Mouse (Mus musculus) CH12F3 (cell line): ENCODE measurements around the gene Mprip.

Experiments
- in situ Hi-C: fragments of 300-500 bp; cut with MboI; formaldehyde crosslinking; loops from 2 replicates; pipeline ENCODE4 v1.14.3; 2020; ENCODE audit warnings: low sequenced_read_pairs

The Mprip gene

GRCm38 (mm10) chr11:59707931-59708611 is 47.0 kb downstream of the Mprip start:
- in situ Hi-C loops, result no loop called here

GRCm38 (mm10) chr11:59715424-59715840 is 54.3 kb downstream of the Mprip start:
- in situ Hi-C loops, result no loop called here

GRCm38 (mm10) chr11:59717801-59718291 is 56.7 kb downstream of the Mprip start:
- in situ Hi-C loops, result no loop called here

DNA sequence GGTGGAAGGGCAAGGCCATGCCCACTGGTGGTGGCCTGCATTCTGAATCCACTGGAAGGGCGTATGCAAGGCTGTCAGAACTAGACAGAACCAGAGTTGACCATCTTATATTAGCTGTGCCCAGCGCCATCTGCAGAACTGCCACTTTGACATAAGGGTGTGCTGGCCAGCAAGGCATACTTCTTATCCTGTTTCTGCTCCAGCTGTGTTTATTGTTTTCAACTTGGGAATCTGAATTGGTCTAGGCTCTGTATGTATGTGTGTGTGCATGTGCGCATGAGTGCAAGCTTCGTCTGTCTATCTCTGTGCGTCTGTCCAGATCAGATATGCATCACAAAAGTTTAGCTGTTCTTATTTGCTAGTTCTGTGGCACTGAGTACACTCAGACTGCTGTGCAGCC is 58.1 kb downstream of the Mprip start:
- in situ Hi-C loops, result no loop called here

- in situ Hi-C loops, result no loop called here
Measured at GRCm38 (mm10) chr11:59721385-59721784, 60.3 kb downstream of the Mprip start.

DNA sequence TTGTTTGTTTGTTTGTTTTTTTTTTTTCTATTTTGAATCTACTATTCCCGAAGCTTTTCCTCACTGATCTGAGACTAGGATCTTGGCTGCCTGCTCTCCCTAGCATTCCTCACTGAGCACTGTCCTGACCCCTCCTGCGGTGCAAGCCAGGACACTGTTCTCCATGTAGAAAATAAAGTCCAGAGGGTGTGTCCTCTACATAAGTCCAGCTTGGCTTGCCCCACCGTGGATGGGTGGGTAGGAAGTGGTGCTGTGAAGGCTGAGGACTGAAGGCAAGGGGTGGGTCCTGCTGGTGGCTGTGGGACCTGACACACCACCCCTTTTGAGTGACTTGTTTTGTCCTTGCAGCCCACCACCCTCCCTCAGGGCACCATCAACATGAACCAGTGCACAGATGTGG is 66.1 kb downstream of the Mprip start:
- in situ Hi-C loops, result no loop called here

DNA sequence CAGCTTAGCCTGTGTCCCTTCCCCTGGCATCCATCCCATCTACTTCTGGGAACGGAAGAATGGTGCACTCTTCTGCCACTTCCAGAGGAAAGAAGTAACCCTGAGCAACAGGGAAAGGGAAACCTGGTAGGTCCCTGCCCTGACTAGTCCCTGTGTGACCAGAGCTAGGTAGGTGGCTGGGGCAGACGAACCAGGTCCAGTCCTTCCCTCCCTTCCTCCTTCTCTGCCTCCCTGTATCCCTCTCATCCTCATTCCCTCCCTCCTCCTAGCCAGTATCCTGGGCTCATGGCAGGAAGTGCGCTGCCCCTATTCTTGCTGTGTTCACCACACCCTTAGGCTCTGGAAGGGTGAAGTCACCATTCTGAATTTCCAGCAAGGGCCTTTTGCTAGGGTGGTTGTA is 70.7 kb downstream of the Mprip start:
- in situ Hi-C loops, result loop anchor here (10.0 kb wide), 1 partner anchor 107 kb away; no protein-coding TSS in a partner anchor

DNA sequence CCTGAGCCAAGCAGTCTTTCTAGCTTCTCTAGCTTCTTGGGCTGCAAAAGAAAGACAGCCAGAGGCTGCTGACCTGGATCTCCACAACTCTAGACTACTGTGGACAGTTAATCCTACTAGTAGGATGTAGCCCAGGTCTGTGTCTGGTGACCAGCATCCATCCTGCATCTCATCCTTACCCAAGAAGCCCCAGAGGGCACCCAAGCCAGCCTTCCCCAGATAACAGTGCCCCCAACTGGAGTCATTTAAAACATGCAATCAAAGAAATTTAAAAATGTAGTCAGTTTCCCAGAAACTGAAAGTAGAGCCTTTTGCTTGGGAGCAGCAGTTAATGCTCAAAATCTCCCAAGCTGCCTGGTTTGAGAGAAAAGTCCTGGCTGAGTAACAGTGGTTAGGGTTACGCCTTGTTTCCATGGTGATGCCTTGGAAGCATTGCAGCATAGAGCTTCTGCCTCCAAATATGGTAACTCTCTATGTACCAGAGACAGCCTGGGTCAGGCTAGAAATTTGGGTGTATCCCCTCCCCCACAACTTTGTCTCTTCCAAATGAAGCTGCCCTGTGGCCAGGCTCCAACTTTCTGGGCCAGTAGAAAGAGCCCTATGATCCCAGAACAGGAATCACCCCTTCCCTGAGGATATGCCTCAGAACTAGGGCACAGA is 71.4 kb downstream of the Mprip start:
- in situ Hi-C loops, result loop anchor here (10.0 kb wide), 1 partner anchor 108 kb away; no protein-coding TSS in a partner anchor

DNA sequence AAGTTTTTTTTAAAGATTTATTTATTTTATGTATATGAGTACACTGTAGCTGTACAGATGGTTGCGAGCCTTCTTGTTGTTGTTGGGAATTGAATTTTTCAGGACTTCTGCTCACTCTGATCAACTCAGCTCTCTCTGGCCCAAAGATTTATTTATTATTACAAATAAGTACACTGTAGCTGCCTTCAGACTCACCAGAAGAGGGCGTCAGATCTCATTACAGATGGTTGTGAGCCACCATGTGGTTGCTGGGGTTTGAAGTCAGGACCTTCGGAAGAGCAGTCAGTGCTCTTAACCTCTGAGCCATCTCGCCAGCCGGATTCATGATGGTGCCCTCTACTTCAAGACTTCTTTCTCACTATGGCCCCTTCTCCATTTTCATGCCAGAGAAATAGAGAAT is 72.5 kb downstream of the Mprip start:
- in situ Hi-C loops, result loop anchor here (10.0 kb wide), 1 partner anchor 109 kb away; no protein-coding TSS in a partner anchor

- in situ Hi-C loops, result loop anchor here (10.0 kb wide), 1 partner anchor 110 kb away; no protein-coding TSS in a partner anchor
Measured at GRCm38 (mm10) chr11:59734335-59734734, 73.2 kb downstream of the Mprip start.

DNA sequence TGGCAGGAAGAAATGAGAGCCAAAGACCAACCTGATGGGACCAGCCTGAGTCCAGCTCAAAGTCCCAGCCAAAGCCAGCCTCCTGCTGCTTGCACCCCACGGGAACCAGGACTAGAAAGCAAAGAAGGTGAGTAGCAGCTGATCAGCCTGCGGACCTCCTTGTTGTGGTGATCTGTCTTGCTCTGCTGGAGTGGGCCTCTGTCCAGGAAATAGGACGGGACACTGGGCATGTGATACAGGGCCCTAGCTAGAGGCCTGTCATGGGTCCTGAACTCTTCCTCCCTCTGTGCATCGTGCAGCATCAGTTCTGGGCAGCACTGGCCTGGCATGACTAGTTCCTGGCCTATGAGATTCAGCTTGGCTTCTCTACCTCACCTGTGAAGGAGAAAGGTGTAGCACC is 74.8 kb downstream of the Mprip start:
- in situ Hi-C loops, result loop anchor here (10.0 kb wide), 1 partner anchor 111 kb away; no protein-coding TSS in a partner anchor

GRCm38 (mm10) chr11:59737250-59737649 is 76.1 kb downstream of the Mprip start:
- in situ Hi-C loops, result loop anchor here (10.0 kb wide), 1 partner anchor 112 kb away; no protein-coding TSS in a partner anchor

GRCm38 (mm10) chr11:59739996-59740395 is 78.9 kb downstream of the Mprip start:
- in situ Hi-C loops, result loop anchor here (10.0 kb wide), 1 partner anchor 115 kb away; no protein-coding TSS in a partner anchor

GRCm38 (mm10) chr11:59741915-59742314 is 80.8 kb downstream of the Mprip start:
- in situ Hi-C loops, result no loop called here

GRCm38 (mm10) chr11:59743307-59743706 is 82.2 kb downstream of the Mprip start:
- in situ Hi-C loops, result no loop called here

DNA sequence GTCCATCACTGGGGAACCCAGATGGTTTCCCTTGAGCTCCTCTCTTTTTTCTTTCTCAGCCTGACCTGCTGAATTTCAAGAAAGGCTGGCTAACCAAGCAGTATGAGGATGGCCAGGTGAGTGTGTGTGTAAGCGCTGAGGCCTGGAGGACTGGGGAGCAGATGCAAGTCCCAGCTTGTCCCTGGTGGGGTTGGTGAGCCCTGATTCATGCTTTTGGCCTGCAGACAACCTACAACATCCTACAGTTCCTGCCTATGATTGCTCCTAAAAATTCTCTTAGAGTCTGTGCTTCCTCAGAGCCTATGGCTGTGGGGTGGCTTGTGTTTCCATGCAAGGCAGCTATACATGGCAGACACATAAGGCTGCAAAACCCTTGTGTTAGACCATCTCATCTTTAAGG is 82.6 kb downstream of the Mprip start:
- in situ Hi-C loops, result no loop called here

- in situ Hi-C loops, result no loop called here
Measured at GRCm38 (mm10) chr11:59744374-59744773, 83.3 kb downstream of the Mprip start.

- in situ Hi-C loops, result no loop called here
Measured at GRCm38 (mm10) chr11:59745851-59746250, 84.7 kb downstream of the Mprip start.

DNA sequence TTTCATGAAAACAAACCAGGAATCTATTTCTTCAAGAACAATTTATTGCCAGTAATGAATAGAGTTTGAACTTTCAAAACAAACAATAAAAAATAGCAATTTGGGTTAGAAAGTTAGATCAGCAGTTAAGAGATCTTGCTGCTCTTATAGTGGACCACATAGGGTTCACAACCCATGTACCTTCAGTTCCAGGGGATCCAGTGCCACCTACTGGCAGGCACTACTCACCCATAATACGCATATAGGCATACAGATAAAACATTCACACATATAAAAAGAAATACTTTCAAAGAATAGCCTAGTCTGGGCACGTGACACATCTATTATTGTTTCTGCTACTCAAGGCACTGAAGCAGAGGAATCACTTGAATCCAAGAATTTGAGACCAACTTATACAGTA is 85.5 kb downstream of the Mprip start:
- in situ Hi-C loops, result no loop called here

- in situ Hi-C loops, result no loop called here
Measured at GRCm38 (mm10) chr11:59749050-59749449, 87.9 kb downstream of the Mprip start.

- in situ Hi-C loops, result no loop called here
Measured at GRCm38 (mm10) chr11:59754504-59754903, 93.4 kb downstream of the Mprip start.

GRCm38 (mm10) chr11:59756351-59756750 is 95.2 kb downstream of the Mprip start:
- in situ Hi-C loops, result no loop called here
